Mouse (Mus musculus): ENCODE data around the gene Tmigd3. TPM values are rescaled to one million over a fixed set of nuclear protein-coding genes. Genes with fewer than 3 reads are reported as not detected.

Gene Tmigd3
- polyA plus RNA-seq, 1 experiment = 0.15 TPM

DNA sequence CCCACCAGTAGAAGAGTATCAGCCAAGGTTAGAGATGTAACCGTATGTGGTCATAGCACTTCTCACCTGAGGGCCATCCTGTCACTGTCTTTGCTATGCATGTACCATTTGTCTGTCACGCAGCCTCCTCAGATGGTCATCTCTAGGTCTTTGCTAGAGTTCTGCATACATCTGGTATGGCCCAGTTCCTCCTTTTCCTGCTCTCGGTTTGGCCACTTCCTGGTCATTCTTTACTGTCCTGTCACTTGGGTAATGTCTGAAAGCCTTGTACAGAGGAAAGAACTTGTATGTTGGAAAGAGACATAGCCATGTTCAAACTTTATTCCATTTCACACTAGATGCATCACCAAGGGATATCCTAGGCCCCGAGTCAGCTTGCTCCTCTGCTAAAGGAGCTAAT lies 30.9 kb upstream of the Tmigd3 start:
- H3K4me3 ChIP-seq (ENCODE audit: insufficient read depth, low read length) = no peak overlapping the region
- no peaks in the 10 kb centered on the region for H3K4me1 ChIP-seq (ENCODE audit: control insufficient read depth, insufficient read depth, low read length)
- H3K27ac ChIP-seq (ENCODE audit: insufficient read depth, low read length) = no peak overlapping the region
- TF ChIP-seq CTCF (IDR thresholded peaks at IDR 0.05; ENCODE audit: extremely low read depth, insufficient read depth, low read length) = no peak
- no peak for TF ChIP-seq POLR2A (IDR thresholded peaks at IDR 0.05; ENCODE audit: extremely low read depth, insufficient read depth, low read length)

GRCm38 (mm10) chr3:105846294-105847069 lies 24.2 kb upstream of the Tmigd3 start:
- no peak overlapping the region for H3K27ac ChIP-seq (ENCODE audit: insufficient read depth, low read length)
- TF ChIP-seq CTCF (IDR thresholded peaks at IDR 0.05; ENCODE audit: extremely low read depth, insufficient read depth, low read length) (no peak), POLR2A (IDR thresholded peaks at IDR 0.05; ENCODE audit: extremely low read depth, insufficient read depth, low read length) (no peak)
- H3K4me3 ChIP-seq (ENCODE audit: insufficient read depth, low read length) = no peak overlapping the region
- H3K4me1 ChIP-seq (ENCODE audit: control insufficient read depth, insufficient read depth, low read length) = no peaks in the 10 kb centered on the region

GRCm38 (mm10) chr3:105853781-105854180 lies 16.9 kb upstream of the Tmigd3 start:
- no peak overlapping the region for H3K4me3 ChIP-seq (ENCODE audit: insufficient read depth, low read length)
- no peaks in the 10 kb centered on the region for H3K4me1 ChIP-seq (ENCODE audit: control insufficient read depth, insufficient read depth, low read length)
- no peak for TF ChIP-seq POLR2A (IDR thresholded peaks at IDR 0.05; ENCODE audit: extremely low read depth, insufficient read depth, low read length)
- TF ChIP-seq CTCF (IDR thresholded peaks at IDR 0.05; ENCODE audit: extremely low read depth, insufficient read depth, low read length) = no peak
- no peak overlapping the region for H3K27ac ChIP-seq (ENCODE audit: insufficient read depth, low read length)

- no peak for TF ChIP-seq POLR2A (IDR thresholded peaks at IDR 0.05; ENCODE audit: extremely low read depth, insufficient read depth, low read length)
- no peak for TF ChIP-seq CTCF (IDR thresholded peaks at IDR 0.05; ENCODE audit: extremely low read depth, insufficient read depth, low read length)
- no peaks in the 10 kb centered on the region for H3K4me1 ChIP-seq (ENCODE audit: control insufficient read depth, insufficient read depth, low read length)
- no peak overlapping the region for H3K4me3 ChIP-seq (ENCODE audit: insufficient read depth, low read length)
- H3K27ac ChIP-seq (ENCODE audit: insufficient read depth, low read length) = no peak overlapping the region
Measured at GRCm38 (mm10) chr3:105854786-105855185, 15.9 kb upstream of the Tmigd3 start.

DNA sequence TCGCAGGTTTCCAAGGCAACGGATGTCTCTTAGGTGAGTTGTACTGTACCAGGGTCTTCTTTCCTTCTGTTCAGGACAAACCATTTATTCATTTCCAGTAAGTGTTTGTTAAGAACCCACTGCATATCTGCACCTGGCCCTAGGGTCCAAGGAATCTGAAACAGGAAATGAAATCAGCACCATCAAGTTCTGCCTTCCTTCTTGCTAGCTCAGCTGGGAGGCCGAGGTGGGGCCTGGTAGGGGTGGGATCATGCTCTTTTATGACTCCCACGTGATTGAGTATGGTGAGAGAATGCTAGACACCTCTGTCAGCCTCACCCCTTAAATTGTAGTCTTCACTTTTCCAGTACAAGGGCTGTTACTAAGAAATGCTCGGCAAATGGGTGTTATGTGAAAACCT lies 13.2 kb upstream of the Tmigd3 start:
- TF ChIP-seq CTCF (IDR thresholded peaks at IDR 0.05; ENCODE audit: extremely low read depth, insufficient read depth, low read length) (no peak), POLR2A (IDR thresholded peaks at IDR 0.05; ENCODE audit: extremely low read depth, insufficient read depth, low read length) (no peak)
- Histone ChIP-seq H3K27ac (ENCODE audit: insufficient read depth, low read length) (no peak overlapping the region), H3K4me1 (ENCODE audit: control insufficient read depth, insufficient read depth, low read length) (no peaks in the 10 kb centered on the region), H3K4me3 (ENCODE audit: insufficient read depth, low read length) (no peak overlapping the region)

DNA sequence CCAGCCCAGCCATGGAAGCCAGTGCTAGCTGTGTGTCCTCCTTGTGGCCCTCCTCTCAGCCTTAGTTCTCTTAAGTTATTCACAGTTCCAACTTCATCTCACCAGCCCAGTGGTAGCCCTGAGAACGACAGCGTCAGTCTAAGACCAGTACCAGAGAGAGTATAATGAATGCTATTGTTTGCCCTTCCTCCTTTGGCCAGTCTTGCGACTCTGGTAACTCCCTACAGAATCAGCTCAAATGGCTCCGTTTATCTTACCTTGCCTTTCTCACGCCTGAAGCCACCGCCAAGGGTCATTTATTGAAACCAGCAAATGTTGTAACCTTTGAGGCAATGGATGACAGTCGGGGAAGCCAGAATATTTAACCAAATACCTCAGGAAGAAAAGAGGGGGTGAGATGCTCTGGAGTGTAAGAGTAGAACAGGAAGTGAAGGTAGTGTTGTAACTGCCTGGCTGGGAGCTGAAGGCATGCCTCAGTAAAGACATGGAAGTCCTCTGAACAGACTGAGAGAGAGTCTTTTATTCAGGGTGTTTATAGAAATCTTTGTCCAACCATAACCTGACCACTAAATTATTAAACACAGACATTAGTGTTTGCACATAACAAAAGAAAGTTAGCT lies 8.8 kb upstream of the Tmigd3 start:
- Histone ChIP-seq H3K27ac (ENCODE audit: insufficient read depth, low read length) (no peak overlapping the region), H3K4me1 (ENCODE audit: control insufficient read depth, insufficient read depth, low read length) (no peaks in the 10 kb centered on the region; the same call in 1 of the 2 replicates), H3K4me3 (ENCODE audit: insufficient read depth, low read length) (no peak overlapping the region)
- TF ChIP-seq POLR2A (IDR thresholded peaks at IDR 0.05; ENCODE audit: extremely low read depth, insufficient read depth, low read length) (no peak), CTCF (IDR thresholded peaks at IDR 0.05; ENCODE audit: extremely low read depth, insufficient read depth, low read length) (no peak)

- no peak overlapping the region for H3K4me3 ChIP-seq (ENCODE audit: insufficient read depth, low read length)
- no peak overlapping the region for H3K27ac ChIP-seq (ENCODE audit: insufficient read depth, low read length)
- no peaks in the 10 kb centered on the region; the same call in 1 of the 2 replicates for H3K4me1 ChIP-seq (ENCODE audit: control insufficient read depth, insufficient read depth, low read length)
- TF ChIP-seq CTCF (IDR thresholded peaks at IDR 0.05; ENCODE audit: extremely low read depth, insufficient read depth, low read length) = no peak
- no peak for TF ChIP-seq POLR2A (IDR thresholded peaks at IDR 0.05; ENCODE audit: extremely low read depth, insufficient read depth, low read length)
Measured at GRCm38 (mm10) chr3:105864123-105864522, 6.6 kb upstream of the Tmigd3 start.

DNA sequence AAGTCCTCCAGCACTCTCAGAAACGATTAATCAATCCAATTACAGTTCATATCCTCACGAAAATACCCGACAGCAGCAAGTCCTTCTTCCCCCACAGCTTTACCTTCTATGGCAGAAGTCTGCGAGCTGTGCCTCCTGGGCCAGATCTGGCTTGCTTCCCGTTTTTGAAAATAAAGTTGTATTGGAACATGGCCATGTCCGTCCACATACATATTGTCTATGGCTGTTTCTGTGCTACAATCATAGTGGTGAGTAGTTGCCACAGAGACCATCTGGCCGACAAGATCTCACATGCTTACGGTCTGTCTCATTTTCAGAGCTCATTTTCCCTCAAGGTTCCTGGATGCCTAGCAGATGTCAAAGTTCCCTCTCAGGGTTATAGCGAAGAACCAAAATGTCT lies 5.6 kb upstream of the Tmigd3 start:
- no peak for TF ChIP-seq POLR2A (IDR thresholded peaks at IDR 0.05; ENCODE audit: extremely low read depth, insufficient read depth, low read length)
- no peak for TF ChIP-seq CTCF (IDR thresholded peaks at IDR 0.05; ENCODE audit: extremely low read depth, insufficient read depth, low read length)
- Histone ChIP-seq H3K4me3 (ENCODE audit: insufficient read depth, low read length) (no peak overlapping the region), H3K27ac (ENCODE audit: insufficient read depth, low read length) (no peak overlapping the region), H3K4me1 (ENCODE audit: control insufficient read depth, insufficient read depth, low read length) (no peaks in the 10 kb centered on the region; the same call in 1 of the 2 replicates)

DNA sequence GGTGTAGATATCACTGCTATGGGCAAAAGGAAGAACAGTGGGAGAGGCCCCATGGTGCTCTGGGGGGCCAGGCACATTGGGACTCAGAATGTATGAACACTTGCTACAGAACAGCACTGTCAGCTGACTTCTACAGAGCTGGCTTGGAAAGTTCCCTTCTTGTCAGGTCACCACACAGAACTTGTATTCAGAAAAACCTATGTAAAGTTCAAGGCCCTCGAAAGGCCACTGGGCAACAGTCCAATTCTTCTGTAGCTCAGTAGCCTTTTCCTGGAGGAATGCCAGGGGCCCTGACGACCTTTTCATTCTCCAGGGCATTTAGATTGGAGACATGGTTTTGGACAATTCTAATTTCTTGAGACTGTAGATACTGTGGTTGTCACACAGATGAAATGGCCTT lies 2.6 kb upstream of the Tmigd3 start:
- H3K27ac ChIP-seq (ENCODE audit: insufficient read depth, low read length) = no peak overlapping the region
- H3K4me1 ChIP-seq (ENCODE audit: control insufficient read depth, insufficient read depth, low read length) = peaks cover 2% of the 10 kb centered on the region
- TF ChIP-seq POLR2A (IDR thresholded peaks at IDR 0.05; ENCODE audit: extremely low read depth, insufficient read depth, low read length) (no peak), CTCF (IDR thresholded peaks at IDR 0.05; ENCODE audit: extremely low read depth, insufficient read depth, low read length) (no peak)
- no peak overlapping the region for H3K4me3 ChIP-seq (ENCODE audit: insufficient read depth, low read length)

GRCm38 (mm10) chr3:105872034-105872433 lies 1.3 kb downstream of the Tmigd3 start:
- TF ChIP-seq POLR2A (IDR thresholded peaks at IDR 0.05; ENCODE audit: extremely low read depth, insufficient read depth, low read length) (no peak), CTCF (IDR thresholded peaks at IDR 0.05; ENCODE audit: extremely low read depth, insufficient read depth, low read length) (no peak)

More at GRCm38 (mm10) chr3:105872034-105872433, 1.3 kb downstream of the Tmigd3 start:
- H3K27ac ChIP-seq (ENCODE audit: insufficient read depth, low read length) = 0 out of 2 replicates have a peak overlapping the region, but pooled peaks have one; percentile 1
- H3K4me1 ChIP-seq (ENCODE audit: control insufficient read depth, insufficient read depth, low read length) = peaks cover 2% of the 10 kb centered on the region
- no peak overlapping the region for H3K4me3 ChIP-seq (ENCODE audit: insufficient read depth, low read length)
